Mouse (Mus musculus) thymus, postnatal 0 days (tissue): Measurements from ENCODE around the gene Nfx1. TPM values are rescaled to one million over a fixed set of nuclear protein-coding genes. Genes with fewer than 3 reads are reported as not detected.

Experiments
- DNase-seq: peaks from one replicate; pipeline ENCODE4 v3.0.0-alpha.2; 2015; ENCODE audit warnings: low spot score
- polyA plus RNA-seq: library from polyadenylated mRNA; unstranded; fragments of >200 nt; fragmentation: Nextera tagmentation; extraction: Ambion mirVana; gene quantifications from 2 replicates; pipeline ENCODE4 v1.2.1, GENCODE M21; 2015

Nfx1 gene
- polyA plus RNA-seq, 1 experiment from 2014 or later: 65.6 TPM

GRCm38 (mm10) chr4:41045288-41045687 is 74.6 kb downstream of the Nfx1 start:
- DNase-seq: no peak

- no peak for DNase-seq
Observed at GRCm38 (mm10) chr4:41046254-41046795, 75.6 kb downstream of the Nfx1 start.

- no peak for DNase-seq
Observed at GRCm38 (mm10) chr4:41047524-41048271, 77.0 kb downstream of the Nfx1 start, which contains the start of gene Aqp7. Aqp7 (minus strand) TSS chr4:41048139.

- no peak for DNase-seq
Observed at GRCm38 (mm10) chr4:41048926-41049325, 78.2 kb downstream of the Nfx1 start.

- peak; percentile 74 for DNase-seq
Observed at GRCm38 (mm10) chr4:41050726-41051675, 80.3 kb downstream of the Nfx1 start.

GRCm38 (mm10) chr4:41051781-41052180 is 81.1 kb downstream of the Nfx1 start:
- no peak for DNase-seq

- no peak for DNase-seq
Observed at GRCm38 (mm10) chr4:41055111-41055510, 84.4 kb downstream of the Nfx1 start.

- no peak for DNase-seq
Observed at GRCm38 (mm10) chr4:41056253-41056652, 85.5 kb downstream of the Nfx1 start.

GRCm38 (mm10) chr4:41056742-41057332 is 86.1 kb downstream of the Nfx1 start:
- DNase-seq: no peak

- DNase-seq: no peak
Observed at GRCm38 (mm10) chr4:41057361-41057760, 86.7 kb downstream of the Nfx1 start.

GRCm38 (mm10) chr4:41063351-41063750 is 92.6 kb downstream of the Nfx1 start:
- DNase-seq: no peak

- peak; percentile 52 for DNase-seq
Observed at GRCm38 (mm10) chr4:41063894-41064673, 93.4 kb downstream of the Nfx1 start.

- no peak for DNase-seq
Observed at GRCm38 (mm10) chr4:41065196-41065595, 94.5 kb downstream of the Nfx1 start.

- no peak for DNase-seq
Observed at GRCm38 (mm10) chr4:41071500-41072429, 101.1 kb downstream of the Nfx1 start.

- DNase-seq: no peak
Observed at GRCm38 (mm10) chr4:41073008-41073817, 102.5 kb downstream of the Nfx1 start.

- no peak for DNase-seq
Observed at GRCm38 (mm10) chr4:41074461-41074860, 103.8 kb downstream of the Nfx1 start.
